Comparison of ENCODE assay signal across 9 mouse cellular contexts in genomic region chr3:94366761-94367160, GRCm38 (mm10). TPM values are rescaled to one million over a fixed set of nuclear protein-coding genes. Genes with fewer than 3 reads are reported as not detected.
DNase-seq lines count a peak whose midpoint lies in the region; ATAC-seq and TF ChIP-seq lines count a peak whose summit lies in the region.
"Had no signal": no experiment of that assay in that cellular context is flagged by ENCODE, and none has a peak within 500 bp of the region (broad histone marks: within the 10 kb centered on the region; RNA-seq: fewer than 3 reads in every experiment).

No protein-coding gene starts in this region.

- no peak overlapping the region for H3K4me3 ChIP-seq in G1E (ENCODE audit: low read depth, low read length)
- no peak overlapping the region for H3K4me3 ChIP-seq in forebrain, embryonic 10.5 days
- H3K4me3 ChIP-seq: lung, embryonic 15.5 days had no signal

- no peak for TF ChIP-seq POLR2A in brain, embryonic 14.5 days (IDR thresholded peaks at IDR 0.05; ENCODE audit: borderline replicate concordance, extremely low read depth, insufficient read depth, insufficient read length, poor library complexity, severe bottlenecking)

- peak; percentile 81 for TF ChIP-seq CTCF in G1E (IDR thresholded peaks at IDR 0.05; ENCODE audit: low read depth, low read length)
- peak; percentile 94 for TF ChIP-seq CTCF in brain, embryonic 14.5 days (IDR thresholded peaks at IDR 0.05; ENCODE audit: borderline replicate concordance, extremely low read depth, insufficient read depth, insufficient read length)

- ATAC-seq in G1E (ENCODE audit: extremely low read depth, insufficient number of reproducible peaks, low FRiP score, poor library complexity, severe bottlenecking): peak; percentile 70

- intact Hi-C loops in heart, postnatal 36 days (cut with DNase I): loop anchor here (2.0 to 5.0 kb wide), 4 partner anchors 76 to 536 kb away; partner anchors contain the start of genes Mrpl9 and Oaz3

- DNase-seq in G1E (ENCODE audit: low spot score): peak; percentile 86
- DNase-seq in brain, embryonic 14.5 days (ENCODE audit: low read depth): peak; percentile 92
- peak; percentile 83 for DNase-seq in forebrain, embryonic 10.5 days (ENCODE audit: extremely low spot score, low spot score)
- DNase-seq in heart, postnatal 36 days: peak; percentile 72 to 76
- DNase-seq in layer of hippocampus, adult 9-11 months: peak; percentile 59
- DNase-seq in lung, postnatal 36 days: peak; percentile 84
- peak; percentile 80 for DNase-seq in right cerebral cortex, adult 18-20 months
- DNase-seq in urinary bladder, postnatal 25 days (ENCODE audit: low spot score): peak; percentile 66

- no peak overlapping the region for H3K27ac ChIP-seq in forebrain, embryonic 10.5 days

- no peaks in the 10 kb centered on the region for H3K36me3 ChIP-seq in G1E (replicated peaks)
- H3K36me3 ChIP-seq in forebrain, embryonic 10.5 days (replicated peaks): no peaks in the 10 kb centered on the region
- H3K36me3 ChIP-seq: lung, embryonic 15.5 days had no signal

- peaks cover 13% of the 10 kb centered on the region for H3K27me3 ChIP-seq in G1E (ENCODE audit: insufficient read depth, low read length)
- H3K27me3 ChIP-seq in forebrain, embryonic 10.5 days (ENCODE audit: poor library complexity, severe bottlenecking): peaks cover 56% of the 10 kb centered on the region

- peaks cover 3% of the 10 kb centered on the region; the same call in 1 of the 2 replicates for H3K4me1 ChIP-seq in G1E (ENCODE audit: insufficient read depth, low read depth, low read length)
- peaks cover 25% of the 10 kb centered on the region for H3K4me1 ChIP-seq in forebrain, embryonic 10.5 days

- WGBS in forebrain, embryonic 10.5 days: 21% methylated on average over 3 of the region's 3 CpGs

- H3K9me3 ChIP-seq in G1E (replicated peaks): peaks cover 10% of the 10 kb centered on the region
- H3K9me3 ChIP-seq in forebrain, embryonic 10.5 days: peaks cover 5% of the 10 kb centered on the region; the same call in 1 of the 2 replicates
- H3K9me3 ChIP-seq: lung, embryonic 15.5 days had no signal

RNA-seq across cellular contexts. Expression of gene C2cd4d, which starts 4.5 kb away (rescaled TPM):
- not detected in 2 replicates for total RNA-seq in G1E (2014; fragmentation: Nextera tagmentation)
- total RNA-seq in G1E (2017): 0.11 TPM in 1 of 2 replicates, not detected in the other
- not detected in 2 replicates for polyA plus RNA-seq in G1E (2012)
- 1.0 and 1.3 TPM in 2 replicates for polyA plus RNA-seq in brain, embryonic 14.5 days (2012; rRNA removed)
- polyA plus RNA-seq in forebrain, embryonic 10.5 days (2016; fragmentation: Nextera tagmentation; extraction: Ambion mirVana): 0.11 and 0.40 TPM in 2 replicates
- under 1 TPM in 1 of 2 experiments, not detected in 1; 0.27 TPM for total RNA-seq in heart, postnatal 36 days (2021)

RNA-seq across cellular contexts. Expression of gene Rorc, which starts 5.8 kb away (rescaled TPM):
- not detected in 2 replicates for total RNA-seq in G1E (2014; fragmentation: Nextera tagmentation)
- 0.12 TPM in 1 of 2 replicates, not detected in the other for total RNA-seq in G1E (2017)
- not detected in 2 replicates for polyA plus RNA-seq in G1E (2012)
- polyA plus RNA-seq in brain, embryonic 14.5 days (2012; rRNA removed): 0.97 and 1.5 TPM in 2 replicates
- polyA plus RNA-seq in forebrain, embryonic 10.5 days (2016; fragmentation: Nextera tagmentation; extraction: Ambion mirVana): 0.16 and 0.36 TPM in 2 replicates
- 10 to 100 TPM; 31.9 to 48.1 TPM for total RNA-seq in heart, postnatal 36 days (2021)

RNA-seq across cellular contexts. Expression of gene Them5, which starts 24.9 kb away (rescaled TPM):
- total RNA-seq in G1E (2014; fragmentation: Nextera tagmentation) (not detected in 2 replicates), G1E (2017) (0.11 and 0.12 TPM in 2 replicates)
- not detected in 2 replicates for polyA plus RNA-seq in G1E (2012)
- polyA plus RNA-seq in brain, embryonic 14.5 days (2012; rRNA removed): 0.26 and 1.4 TPM in 2 replicates
- polyA plus RNA-seq in forebrain, embryonic 10.5 days (2016; fragmentation: Nextera tagmentation; extraction: Ambion mirVana): not detected in 2 replicates
- not detected for total RNA-seq in heart, postnatal 36 days (2021)

RNA-seq across cellular contexts. Expression of gene Lingo4, which starts 31.6 kb away (rescaled TPM):
- not detected in 2 replicates for total RNA-seq in G1E (2014; fragmentation: Nextera tagmentation)
- 0.05 and 0.06 TPM in 2 replicates for total RNA-seq in G1E (2017)
- polyA plus RNA-seq in G1E (2012): not detected in 2 replicates
- polyA plus RNA-seq in brain, embryonic 14.5 days (2012; rRNA removed): 0.55 and 0.70 TPM in 2 replicates
- 0.15 and 0.21 TPM in 2 replicates for polyA plus RNA-seq in forebrain, embryonic 10.5 days (2016; fragmentation: Nextera tagmentation; extraction: Ambion mirVana)
- under 1 TPM; 0.11 to 0.16 TPM for total RNA-seq in heart, postnatal 36 days (2021)

RNA-seq across cellular contexts. Expression of gene Tdrkh, which starts 46.3 kb away (rescaled TPM):
- total RNA-seq in G1E (2014; fragmentation: Nextera tagmentation) (not detected in 2 replicates), G1E (2017) (0.12 and 0.22 TPM in 2 replicates)
- not detected in 2 replicates for polyA plus RNA-seq in G1E (2012)
- polyA plus RNA-seq in brain, embryonic 14.5 days (2012; rRNA removed): 15.2 and 24.2 TPM in 2 replicates
- 37.6 and 38.1 TPM in 2 replicates for polyA plus RNA-seq in forebrain, embryonic 10.5 days (2016; fragmentation: Nextera tagmentation; extraction: Ambion mirVana)
- total RNA-seq in heart, postnatal 36 days (2021): 1 to 10 TPM; 4.0 to 5.1 TPM
